Mouse (Mus musculus) midbrain, postnatal 0 days (tissue): ENCODE measurements around the gene Kcnab2. TPM values are rescaled to one million over a fixed set of nuclear protein-coding genes. Genes with fewer than 3 reads are reported as not detected.

Experiments used
- ATAC-seq: fragments of 200-750 bp; cut with Nextera tagmentation; 2 replicates; pipeline ENCODE4 v1.8.0; 2017; ENCODE audit warnings: moderate number of reproducible peaks, mild to moderate bottlenecking, moderate TSS enrichment, moderate library complexity; ENCODE audit not compliant: low FRiP score
- DNase-seq: peaks from one replicate; pipeline ENCODE4 v3.0.0-alpha.2; 2015; ENCODE audit warnings: low spot score
- H3K27ac ChIP-seq: fragments of 300-500 bp; sonication (generic); 2 replicates; pipeline ENCODE4 v1.5.1; 2014; ENCODE audit warnings: low read depth, mild to moderate bottlenecking, low read length, mixed read lengths
- H3K27me3 ChIP-seq: fragments of 300-500 bp; sonication (generic); 2 replicates; pipeline ENCODE4 v1.6.1; 2014; ENCODE audit warnings: low read length, control low read depth, mixed read lengths; ENCODE audit not compliant: insufficient read depth
- H3K36me3 ChIP-seq: fragments of 300-500 bp; sonication (generic); 2 replicates; pipeline ENCODE4 v1.6.1; 2014; ENCODE audit warnings: low read length, control low read depth, mixed read lengths; ENCODE audit not compliant: insufficient read depth
- H3K4me1 ChIP-seq: fragments of 300-500 bp; sonication (generic); 2 replicates; pipeline ENCODE4 v1.6.1; 2014; ENCODE audit warnings: mild to moderate bottlenecking, control low read depth, antibody characterized with exemption, low read length, mixed read lengths; ENCODE audit not compliant: insufficient read depth
- H3K4me2 ChIP-seq: fragments of 300-500 bp; sonication (generic); 2 replicates; pipeline ENCODE4 v1.6.1; 2014; ENCODE audit warnings: low read depth, mild to moderate bottlenecking, low read length, mixed read lengths; ENCODE audit not compliant: poor library complexity, severe bottlenecking
- H3K4me3 ChIP-seq: fragments of 300-500 bp; sonication (generic); 2 replicates; pipeline ENCODE4 v1.5.1; 2014; ENCODE audit warnings: low read depth, mild to moderate bottlenecking, low read length, moderate library complexity
- H3K9ac ChIP-seq: fragments of 300-500 bp; sonication (generic); replicated peaks from 2 replicates; pipeline ENCODE4 v1.6.1; 2014; ENCODE audit warnings: mild to moderate bottlenecking, low read length, moderate library complexity, mixed read lengths; ENCODE audit not compliant: poor library complexity, severe bottlenecking
- H3K9me3 ChIP-seq: fragments of 300-500 bp; sonication (generic); 2 replicates; pipeline ENCODE4 v1.6.1; 2016; ENCODE audit warnings: low read length, control low read depth
- CTCF ChIP-seq: IDR thresholded peaks from 2 replicates; pipeline ENCODE4 v1.5.1; 2016; ENCODE audit warnings: antibody characterized with exemption, mild to moderate bottlenecking
- WGBS: fragments of 180-500 bp; shearing (Covaris S2); extraction: QIAGEN DNeasy Blood & Tissue Kit; methylation state at CpG from one replicate; pipeline ENCODE4 v1.1.7; 2014; 5-methylcytosine and 5-hydroxymethylcytosine counted together
- polyA plus RNA-seq: library from polyadenylated mRNA; unstranded; fragments of >200 nt; fragmentation: Nextera tagmentation; extraction: Ambion mirVana; gene quantifications from 2 replicates; pipeline ENCODE4 v1.2.1, GENCODE M21; 2015
- total RNA-seq: library from RNA; depleted of rRNA; stranded (reverse); fragments of >200 nt; gene quantifications from 2 replicates; pipeline ENCODE4 v1.2.3, GENCODE M21; 2014

Kcnab2 gene
- total and polyA plus RNA-seq, 2 experiments from 2014 or later: 30.2 to 66.9 TPM

GRCm38 (mm10) chr4:152463147-152463546 lies 14.5 kb downstream of the Kcnab2 start:
- no peak for DNase-seq
- Histone ChIP-seq H3K9ac (no peak overlapping the region), H3K4me3 (no peak overlapping the region), H3K4me1 (no peaks in the 10 kb centered on the region), H3K27ac (no peak overlapping the region), H3K36me3 (no peaks in the 10 kb centered on the region), H3K4me2 (no peak overlapping the region), H3K27me3 (no peaks in the 10 kb centered on the region), H3K9me3 (no peaks in the 10 kb centered on the region)
- no peak for TF ChIP-seq CTCF
- no peak for ATAC-seq
- 88% methylated on average over 9 of the region's 9 CpGs for WGBS

DNA sequence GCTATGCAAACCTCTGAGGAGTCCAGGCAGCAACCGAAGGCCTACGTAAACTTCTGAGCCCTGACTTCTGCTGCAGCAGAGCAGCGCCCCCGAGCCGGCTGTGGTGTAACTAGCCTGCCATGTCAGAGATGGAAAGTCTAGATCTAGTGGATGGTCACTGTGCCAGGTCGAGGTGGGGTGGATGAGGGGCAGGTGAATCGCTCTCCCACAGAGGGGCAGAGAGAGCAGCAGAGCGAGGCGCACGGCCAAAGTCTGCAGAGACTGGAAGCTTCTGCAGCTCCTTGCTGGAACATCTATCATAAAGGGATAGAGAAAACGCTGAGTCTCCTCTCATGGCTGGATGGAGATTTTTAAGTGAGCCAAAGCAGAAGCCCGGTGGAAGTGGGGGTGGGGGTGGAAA lies 15.2 kb downstream of the Kcnab2 start:
- Histone ChIP-seq H3K4me3 (no peak overlapping the region), H3K36me3 (no peaks in the 10 kb centered on the region), H3K4me2 (no peak overlapping the region), H3K9me3 (no peaks in the 10 kb centered on the region), H3K27ac (no peak overlapping the region), H3K9ac (no peak overlapping the region), H3K4me1 (no peaks in the 10 kb centered on the region), H3K27me3 (no peaks in the 10 kb centered on the region)
- no peak for TF ChIP-seq CTCF
- no peak for ATAC-seq
- DNase-seq: no peak
- WGBS: 87% methylated on average over 12 of the region's 12 CpGs

- ATAC-seq: no peak
- no peak overlapping the region for H3K4me2 ChIP-seq
- H3K9ac ChIP-seq: no peak overlapping the region
- H3K27ac ChIP-seq: no peak overlapping the region
- no peaks in the 10 kb centered on the region for H3K27me3 ChIP-seq
- H3K36me3 ChIP-seq: no peaks in the 10 kb centered on the region
- H3K4me1 ChIP-seq: no peaks in the 10 kb centered on the region
- H3K4me3 ChIP-seq: no peak overlapping the region
- no peaks in the 10 kb centered on the region for H3K9me3 ChIP-seq
- DNase-seq: no peak
- WGBS: 94% methylated on average over 4 of the region's 4 CpGs
- no peak for TF ChIP-seq CTCF
Measured at GRCm38 (mm10) chr4:152457673-152458072, 20.0 kb downstream of the Kcnab2 start.

DNA sequence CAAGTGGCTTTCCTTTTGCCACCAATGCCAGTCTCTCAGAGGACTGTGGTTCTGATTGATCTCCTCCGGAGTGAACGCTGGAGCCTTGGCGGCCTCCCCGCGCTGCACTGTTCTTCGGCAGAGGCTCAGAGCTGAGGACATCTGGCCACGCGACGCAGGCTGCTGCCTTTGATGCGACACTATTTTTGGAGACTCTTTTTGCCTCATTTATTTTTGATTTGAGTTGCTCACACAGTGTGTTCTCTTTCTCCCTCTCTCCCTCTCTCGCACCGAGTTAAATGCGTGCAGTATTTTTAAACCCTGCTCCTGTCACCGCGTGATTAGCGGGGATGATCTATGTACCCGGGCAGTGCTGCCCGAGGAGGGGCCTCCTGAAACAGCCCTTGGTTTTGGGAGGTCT lies 21.1 kb downstream of the Kcnab2 start:
- no peaks in the 10 kb centered on the region for H3K4me1 ChIP-seq
- DNase-seq: no peak
- H3K27me3 ChIP-seq: no peaks in the 10 kb centered on the region
- no peak overlapping the region for H3K4me2 ChIP-seq
- no peaks in the 10 kb centered on the region for H3K9me3 ChIP-seq
- peak overlapping the region; percentile 51 for H3K27ac ChIP-seq
- no peaks in the 10 kb centered on the region for H3K36me3 ChIP-seq
- H3K4me3 ChIP-seq: no peak overlapping the region
- no peak overlapping the region for H3K9ac ChIP-seq
- 59% methylated on average over 18 of the region's 18 CpGs for WGBS
- ATAC-seq: no peak
- no peak for TF ChIP-seq CTCF

DNA sequence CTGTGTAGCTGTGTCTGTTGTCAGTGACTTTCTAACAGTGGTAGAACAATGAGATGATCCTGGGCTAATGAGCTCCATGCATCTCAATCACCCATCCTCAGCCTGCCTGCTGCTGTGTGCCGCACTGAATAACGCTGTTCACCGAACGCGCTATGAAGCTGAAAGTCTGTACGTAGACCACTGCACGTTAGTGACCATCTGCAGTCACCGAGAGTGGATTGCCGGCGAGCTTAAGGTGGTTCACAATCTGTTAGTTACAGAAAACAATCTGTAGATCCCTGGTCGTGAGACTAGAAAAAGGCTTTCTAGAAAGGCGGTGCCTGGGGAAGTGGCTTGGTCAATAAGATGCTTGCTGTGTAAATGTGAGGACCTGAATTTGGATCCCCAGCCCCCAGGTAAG lies 23.5 kb downstream of the Kcnab2 start:
- Histone ChIP-seq H3K27ac (no peak overlapping the region), H3K4me1 (no peaks in the 10 kb centered on the region), H3K9ac (no peak overlapping the region; the same call in 1 of the 2 replicates), H3K4me3 (no peak overlapping the region), H3K27me3 (no peaks in the 10 kb centered on the region), H3K9me3 (no peaks in the 10 kb centered on the region), H3K4me2 (no peak overlapping the region), H3K36me3 (no peaks in the 10 kb centered on the region)
- 76% methylated on average over 12 of the region's 12 CpGs for WGBS
- no peak for DNase-seq
- no peak for TF ChIP-seq CTCF
- no peak for ATAC-seq

- Histone ChIP-seq H3K27me3 (no peaks in the 10 kb centered on the region), H3K4me3 (no peak overlapping the region), H3K27ac (no peak overlapping the region), H3K9ac (no peak overlapping the region), H3K4me2 (no peak overlapping the region), H3K9me3 (no peaks in the 10 kb centered on the region), H3K4me1 (no peaks in the 10 kb centered on the region), H3K36me3 (no peaks in the 10 kb centered on the region)
- DNase-seq (no peak), ATAC-seq (no peak)
- no peak for TF ChIP-seq CTCF
- WGBS: 27% methylated on average over 10 of the region's 10 CpGs
Measured at GRCm38 (mm10) chr4:152453079-152453478, 24.6 kb downstream of the Kcnab2 start.
